In genomic region chr3:101605721-101606120, GRCm38 (mm10) we compare ENCODE assay signal across 15 mouse cellular contexts. TPM values are rescaled to one million over a fixed set of nuclear protein-coding genes. Genes with fewer than 3 reads are reported as not detected.
A peak's percentile ranks its signal among the peaks of the same experiment; 100 is the strongest.
DNase-seq lines count a peak whose midpoint lies in the region; ATAC-seq and TF ChIP-seq lines count a peak whose summit lies in the region.
"Had no signal": no experiment of that assay in that cellular context is flagged by ENCODE, and none has a peak within 500 bp of the region (broad histone marks: within the 10 kb centered on the region; RNA-seq: fewer than 3 reads in every experiment).

No protein-coding gene starts in this region.

- H3K36me3 ChIP-seq in heart, embryonic 13.5 days = no peaks in the 10 kb centered on the region
- no peaks in the 10 kb centered on the region for H3K36me3 ChIP-seq in kidney, postnatal 0 days (ENCODE audit: insufficient read depth, low read length)

- H3K9ac ChIP-seq in heart, embryonic 13.5 days = no peak overlapping the region
- no peak overlapping the region for H3K9ac ChIP-seq in kidney, postnatal 0 days (ENCODE audit: low read depth, low read length)

- peak overlapping the region; percentile 76; the same call in 1 of the 2 replicates for H3K4me2 ChIP-seq in heart, embryonic 13.5 days
- peak overlapping the region; percentile 70; the same call in 1 of the 2 replicates for H3K4me2 ChIP-seq in kidney, postnatal 0 days (ENCODE audit: low read length)

- DNase-seq in heart, adult 8-10 months (ENCODE audit: low spot score) = no peak
- DNase-seq in kidney, postnatal 0 days (ENCODE audit: low spot score) = no peak
- DNase-seq in kidney, adult 11 months = no peak
- peak; percentile 67 for DNase-seq in CD4-positive, CD25-positive, alpha-beta regulatory T cell, adult 2 months (ENCODE audit: low read depth, low spot score)
- no peak for DNase-seq in cerebellum, adult 11 months
- DNase-seq in urinary bladder, adult 2 months (ENCODE audit: low spot score) = no peak
- DNase-seq: cerebellum, postnatal 14 days; embryo, embryonic 11 days; forebrain, postnatal 0 days; kidney, postnatal 10 days; lung, postnatal 10 days; thymus, postnatal 36 days had no signal

- ATAC-seq in heart, embryonic 13.5 days (ENCODE audit: extremely low read depth, insufficient number of reproducible peaks, low FRiP score, low TSS enrichment) = no peak
- ATAC-seq in kidney, postnatal 0 days (replicated peaks; ENCODE audit: low FRiP score, low read depth) = no peak
- ATAC-seq in inflammation-experienced regulatory T-cells, adult 6 months = peak; percentile 6

- no peak overlapping the region for H3K27ac ChIP-seq in heart, embryonic 13.5 days (replicated peaks)
- no peak overlapping the region for H3K27ac ChIP-seq in kidney, postnatal 0 days

- 22% methylated on average over 2 of the region's 2 CpGs for WGBS in heart, embryonic 13.5 days
- 57% methylated on average over 2 of the region's 2 CpGs for WGBS in kidney, postnatal 0 days

- H3K4me3 ChIP-seq in heart, embryonic 13.5 days = no peak overlapping the region
- no peak overlapping the region for H3K4me3 ChIP-seq in kidney, postnatal 0 days (replicated peaks; ENCODE audit: low read depth, low read length)

- H3K27me3 ChIP-seq in heart, embryonic 13.5 days (replicated peaks) = no peaks in the 10 kb centered on the region
- H3K27me3 ChIP-seq in kidney, postnatal 0 days (ENCODE audit: insufficient read depth, low read length) = no peaks in the 10 kb centered on the region

- TF ChIP-seq CTCF in kidney, postnatal 0 days (IDR thresholded peaks at IDR 0.05; ENCODE audit: low read depth) = peak; percentile 2; the same call in 1 of the 2 replicates

- peaks cover 42% of the 10 kb centered on the region for H3K4me1 ChIP-seq in heart, embryonic 13.5 days
- H3K4me1 ChIP-seq in kidney, postnatal 0 days (replicated peaks; ENCODE audit: insufficient read depth, low read length) = peaks cover 7% of the 10 kb centered on the region; the same call in 1 of the 2 replicates

- no peaks in the 10 kb centered on the region for H3K9me3 ChIP-seq in heart, embryonic 13.5 days
- H3K9me3 ChIP-seq in kidney, postnatal 0 days (replicated peaks; ENCODE audit: low read length) = no peaks in the 10 kb centered on the region
- H3K9me3 ChIP-seq: megakaryocyte, embryonic 14.5 days had no signal

RNA-seq across cellular contexts. Expression of gene Atp1a1, which starts 1.2 kb away (rescaled TPM):
- 243 and 250 TPM in 2 replicates for polyA plus RNA-seq in heart, embryonic 13.5 days (2015; fragmentation: Nextera tagmentation; extraction: Ambion mirVana)
- 100 to 1,000 TPM; 757 to 917 (median 814) TPM for total RNA-seq in heart, adult 8-10 months (2022)
- polyA plus RNA-seq in kidney, postnatal 0 days (2015; fragmentation: Nextera tagmentation; extraction: Ambion mirVana) = 731 and 809 TPM in 2 replicates
- polyA plus RNA-seq in inflammation-experienced regulatory T-cells, adult 6 months (2017; shearing (Covaris generic)) = 10 to 100 TPM in 2 of 3 experiments, 1 to 10 TPM in 1; 9.7 to 26.3 (median 14.9) TPM
- 253 and 274 TPM in 2 replicates for polyA plus RNA-seq in urinary bladder, adult 2 months (2012; rRNA removed)
